In genomic region chr9:90250964-90251750, GRCm38 (mm10) we compare ENCODE assay signal across 14 mouse cellular contexts. TPM values are rescaled to one million over a fixed set of nuclear protein-coding genes. Genes with fewer than 3 reads are reported as not detected.
DNase-seq lines count a peak whose midpoint lies in the region; ATAC-seq lines count a peak whose summit lies in the region.
"Had no signal": no experiment of that assay in that cellular context is flagged by ENCODE, and none has a peak within 500 bp of the region (broad histone marks: within the 10 kb centered on the region; RNA-seq: fewer than 3 reads in every experiment).

No protein-coding gene starts in this region.

- 78% methylated on average over 13 of the region's 13 CpGs for WGBS in heart, embryonic 13.5 days

- peaks cover 57% of the 10 kb centered on the region for H3K4me1 ChIP-seq in heart, embryonic 13.5 days
- H3K4me1 ChIP-seq: kidney, embryonic 15.5 days; limb, embryonic 12.5 days had no signal

- DNase-seq in heart, adult 11 months = no peak
- DNase-seq in brain, adult 2 months (ENCODE audit: low read depth, low spot score) = peak; percentile 16
- peak; percentile 82 for DNase-seq in liver
- DNase-seq in lung, postnatal 10 days = no peak
- no peak for DNase-seq in cerebellum, adult 11-12 months
- no peak for DNase-seq in yolk sac, embryonic 10.5 days (ENCODE audit: low spot score)
- DNase-seq: adrenal gland, adult 8-10 months; thymus, adult 18-20 months had no signal

- H3K9me3 ChIP-seq in heart, embryonic 13.5 days = no peaks in the 10 kb centered on the region
- H3K9me3 ChIP-seq: forebrain, embryonic 10.5 days; hindbrain, embryonic 12.5 days; kidney, embryonic 15.5 days; limb, embryonic 12.5 days had no signal

- no peak overlapping the region for H3K4me3 ChIP-seq in heart, embryonic 13.5 days
- H3K4me3 ChIP-seq: forebrain, embryonic 10.5 days; hindbrain, embryonic 12.5 days; kidney, embryonic 15.5 days; limb, embryonic 12.5 days had no signal

- H3K27me3 ChIP-seq in heart, embryonic 13.5 days (replicated peaks) = no peaks in the 10 kb centered on the region
- H3K27me3 ChIP-seq: hindbrain, embryonic 12.5 days; kidney, embryonic 15.5 days; limb, embryonic 12.5 days had no signal

- no peak overlapping the region for H3K9ac ChIP-seq in heart, embryonic 13.5 days
- H3K9ac ChIP-seq: hindbrain, embryonic 12.5 days; kidney, embryonic 15.5 days; limb, embryonic 12.5 days had no signal

- no peak for ATAC-seq in heart, embryonic 13.5 days (ENCODE audit: extremely low read depth, insufficient number of reproducible peaks, low FRiP score, low TSS enrichment)
- peak; percentile 11 for ATAC-seq in megakaryocyte progenitor cell, adult 5-6 weeks (replicated peaks; ENCODE audit: poor library complexity)

- H3K36me3 ChIP-seq in heart, embryonic 13.5 days = peaks cover 13% of the 10 kb centered on the region; the same call in 1 of the 2 replicates

- no peak overlapping the region for H3K4me2 ChIP-seq in heart, embryonic 13.5 days
- H3K4me2 ChIP-seq: hindbrain, embryonic 12.5 days; kidney, embryonic 15.5 days; limb, embryonic 12.5 days had no signal

- H3K27ac ChIP-seq in heart, embryonic 13.5 days (replicated peaks) = 0 out of 2 replicates have a peak overlapping the region, but pooled peaks have one; percentile 12
- H3K27ac ChIP-seq: hindbrain, embryonic 12.5 days; kidney, embryonic 15.5 days; limb, embryonic 12.5 days had no signal

RNA-seq across cellular contexts. Expression of gene Tbc1d2b, which starts 19.4 kb away (rescaled TPM):
- polyA plus RNA-seq in heart, embryonic 13.5 days (2015; fragmentation: Nextera tagmentation; extraction: Ambion mirVana) = 4.5 and 5.2 TPM in 2 replicates
- 49.8 and 51.4 TPM in 2 replicates for total RNA-seq in megakaryocyte progenitor cell, adult 5-6 weeks (2015)
- 46.2 and 56.7 TPM in 2 replicates for total RNA-seq in megakaryocyte progenitor cell, adult 5-6 weeks (2017)

Comparison
In these comparisons a context has a peak if more than half of its experiments do, and no peak if none do; other contexts are left out.
1. DNase-seq: peak in brain, adult 2 months (single experiment) and liver (single experiment); none in heart, adult 11 months (single experiment), lung, postnatal 10 days (single experiment), cerebellum, adult 11-12 months (single experiment) and yolk sac, embryonic 10.5 days (single experiment).